Mouse (Mus musculus): ENCODE measurements around the gene Gfod2.
A peak's percentile ranks its signal among the peaks of the same experiment; 100 is the strongest.

Gene Gfod2

GRCm38 (mm10) chr8:105757796-105758276 lies 628 bp downstream of the Gfod2 start:
- peak; percentile 10 for DNase-seq

GRCm38 (mm10) chr8:105754688-105755087 lies 3.8 kb downstream of the Gfod2 start:
- no peak for DNase-seq

- no peak for DNase-seq
Measured at GRCm38 (mm10) chr8:105753916-105754315, 4.5 kb downstream of the Gfod2 start.

GRCm38 (mm10) chr8:105750606-105751005 lies 7.9 kb downstream of the Gfod2 start:
- DNase-seq = peak; percentile 60

- peak; percentile 14 for DNase-seq
Measured at GRCm38 (mm10) chr8:105743301-105743700, 15.2 kb downstream of the Gfod2 start.

GRCm38 (mm10) chr8:105739216-105739615 lies 19.2 kb downstream of the Gfod2 start:
- DNase-seq = no peak

- DNase-seq = no peak
Measured at GRCm38 (mm10) chr8:105732186-105732585, 26.3 kb downstream of the Gfod2 start.

GRCm38 (mm10) chr8:105727397-105728124 lies 30.9 kb downstream of the Gfod2 start:
- DNase-seq = no peak

GRCm38 (mm10) chr8:105725726-105726125 lies 32.7 kb downstream of the Gfod2 start:
- no peak for DNase-seq

GRCm38 (mm10) chr8:105722861-105723260 lies 35.6 kb downstream of the Gfod2 start:
- DNase-seq = no peak

GRCm38 (mm10) chr8:105719637-105720036 lies 38.8 kb downstream of the Gfod2 start:
- DNase-seq = no peak

GRCm38 (mm10) chr8:105716302-105716945 lies 42.0 kb downstream of the Gfod2 start:
- DNase-seq = no peak

GRCm38 (mm10) chr8:105715042-105715441 lies 43.4 kb downstream of the Gfod2 start:
- no peak for DNase-seq

GRCm38 (mm10) chr8:105714139-105714538 lies 44.3 kb downstream of the Gfod2 start:
- peak; percentile 92 for DNase-seq

GRCm38 (mm10) chr8:105712286-105712685 lies 46.2 kb downstream of the Gfod2 start:
- DNase-seq = no peak

- no peak for DNase-seq
Measured at GRCm38 (mm10) chr8:105709317-105709716, 49.1 kb downstream of the Gfod2 start.

GRCm38 (mm10) chr8:105708675-105709074 lies 49.8 kb downstream of the Gfod2 start:
- DNase-seq = no peak

GRCm38 (mm10) chr8:105707498-105708403 lies 50.7 kb downstream of the Gfod2 start, which contains the start of the genes 4933405L10Rik and Enkd1:
Gene 4933405L10Rik (plus strand): TSS chr8:105707655.
Gene Enkd1 (minus strand): TSS chr8:105708210.
- DNase-seq = peak; percentile 97

GRCm38 (mm10) chr8:105706426-105706825 lies 52.0 kb downstream of the Gfod2 start:
- DNase-seq = no peak

GRCm38 (mm10) chr8:105704955-105705354 lies 53.5 kb downstream of the Gfod2 start:
- no peak for DNase-seq

GRCm38 (mm10) chr8:105704146-105704812 lies 54.2 kb downstream of the Gfod2 start:
- peak; percentile 27 for DNase-seq

GRCm38 (mm10) chr8:105702731-105703415 lies 55.6 kb downstream of the Gfod2 start:
- no peak for DNase-seq

Data from retina, postnatal 1 day (tissue).